In the genomic region with DNA sequence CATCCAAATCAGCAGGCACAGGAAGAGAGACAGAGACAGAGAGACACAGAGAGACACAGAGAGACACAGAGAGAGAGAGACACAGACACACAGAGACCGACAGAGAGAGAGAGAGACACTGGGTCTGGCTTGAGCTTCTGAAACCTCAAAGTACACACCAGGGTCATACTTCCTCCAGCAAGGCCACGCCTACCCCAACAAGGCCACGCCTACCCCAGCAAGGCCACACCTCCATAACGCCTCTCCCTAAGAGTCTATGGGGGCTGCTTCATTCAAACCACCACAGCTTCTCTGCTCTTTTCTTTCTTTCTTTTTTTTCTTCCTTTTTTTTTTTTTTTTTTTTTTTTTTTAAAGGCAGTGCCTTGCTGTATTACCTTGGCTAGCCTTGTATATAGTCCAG, we compare ENCODE assay signal across 23 mouse cellular contexts.
"Had no signal": no experiment of that assay in that cellular context is flagged by ENCODE, and none has a peak within 500 bp of the region (broad histone marks: within the 10 kb centered on the region; RNA-seq: fewer than 3 reads in every experiment).

No protein-coding gene starts in this region.

- H3K36me3 ChIP-seq: kidney, embryonic 15.5 days; liver, embryonic 12.5 days; lung, embryonic 15.5 days; midbrain, embryonic 12.5 days had no signal

- H3K4me1 ChIP-seq: kidney, embryonic 15.5 days; liver, embryonic 12.5 days; midbrain, embryonic 12.5 days; neural tube, embryonic 13.5 days had no signal

- H3K4me3 ChIP-seq: kidney, embryonic 15.5 days; left cerebral cortex, adult 2 months; liver, embryonic 12.5 days; liver, embryonic 15.5 days; lung, embryonic 15.5 days; midbrain, embryonic 12.5 days; myocyte; neural tube, embryonic 13.5 days had no signal

- H3K27ac ChIP-seq: kidney, embryonic 15.5 days; left cerebral cortex, adult 2 months; liver, embryonic 12.5 days; liver, embryonic 15.5 days; lung, embryonic 15.5 days; midbrain, embryonic 12.5 days; neural tube, embryonic 13.5 days; stomach, postnatal 0 days had no signal

- H3K27me3 ChIP-seq: kidney, embryonic 15.5 days; liver, embryonic 12.5 days; liver, embryonic 15.5 days; lung, embryonic 15.5 days; midbrain, embryonic 12.5 days; neural tube, embryonic 13.5 days had no signal

- H3K9me3 ChIP-seq: kidney, embryonic 15.5 days had no signal

- ATAC-seq: liver, embryonic 12.5 days; midbrain, embryonic 16.5 days had no signal

- DNase-seq: kidney, adult 11 months; kidney, adult 8-10 months; kidney, postnatal 10 days; kidney, postnatal 36 days; layer of hippocampus, postnatal 36 days; left cerebral cortex, postnatal 4 days; lung, adult 18-20 months; lung, postnatal 14 days; lung, postnatal 4 days; retina, postnatal 1 day; thymus, adult 2 months; thymus, postnatal 14 days; thymus, postnatal 4 days had no signal

- H3K4me2 ChIP-seq: kidney, embryonic 15.5 days; liver, embryonic 12.5 days; liver, embryonic 15.5 days; lung, embryonic 15.5 days; midbrain, embryonic 12.5 days; neural tube, embryonic 13.5 days had no signal

- H3K9ac ChIP-seq: kidney, embryonic 15.5 days; liver, embryonic 12.5 days; liver, embryonic 15.5 days; lung, embryonic 15.5 days; midbrain, embryonic 12.5 days; neural tube, embryonic 13.5 days had no signal
